Mouse (Mus musculus) embryonic facial prominence, embryonic 15.5 days (tissue): ENCODE results near the gene Rfx5. TPM values are rescaled to one million over a fixed set of nuclear protein-coding genes. Genes with fewer than 3 reads are reported as not detected.
"Not testable (repeated sequence)": the region's sequence is repeated elsewhere in the genome, so short reads cannot be mapped to it uniquely, and the experiment has no call there.

Source experiments
- ATAC-seq: fragments of 200-750 bp; cut with Nextera tagmentation; 2 replicates; pipeline ENCODE4 v1.8.0; 2017; ENCODE audit warnings: low read depth, moderate TSS enrichment; ENCODE audit not compliant: insufficient number of reproducible peaks, low FRiP score, low TSS enrichment
- H3K27ac ChIP-seq: fragments of 300-500 bp; sonication (generic); replicated peaks from 2 replicates; pipeline ENCODE4 v1.5.1; 2015; ENCODE audit warnings: mild to moderate bottlenecking, inconsistent platforms
- H3K27me3 ChIP-seq: fragments of 300-500 bp; sonication (generic); 2 replicates; pipeline ENCODE4 v1.6.1; 2015; ENCODE audit warnings: inconsistent platforms
- H3K36me3 ChIP-seq: fragments of 300-500 bp; sonication (generic); 2 replicates; pipeline ENCODE4 v1.6.1; 2015; ENCODE audit warnings: mild to moderate bottlenecking, inconsistent platforms
- H3K4me1 ChIP-seq: fragments of 300-500 bp; sonication (generic); 2 replicates; pipeline ENCODE4 v1.6.1; 2015; ENCODE audit warnings: inconsistent platforms
- H3K4me2 ChIP-seq: fragments of 300-500 bp; sonication (generic); replicated peaks from 2 replicates; pipeline ENCODE4 v1.6.1; 2015; ENCODE audit warnings: mild to moderate bottlenecking, inconsistent platforms
- H3K4me3 ChIP-seq: fragments of 300-500 bp; sonication (generic); replicated peaks from 2 replicates; pipeline ENCODE4 v1.5.1; 2015; ENCODE audit warnings: mild to moderate bottlenecking, inconsistent platforms
- H3K9ac ChIP-seq: fragments of 300-500 bp; sonication (generic); 2 replicates; pipeline ENCODE4 v1.6.1; 2015; ENCODE audit warnings: inconsistent platforms
- H3K9me3 ChIP-seq: fragments of 300-500 bp; sonication (generic); replicated peaks from 2 replicates; pipeline ENCODE4 v1.6.1; 2016; ENCODE audit warnings: inconsistent platforms
- WGBS: fragments of 180-500 bp; shearing (Covaris S2); methylation state at CpG from one replicate; pipeline ENCODE4 v1.1.7; 2015; 5-methylcytosine and 5-hydroxymethylcytosine counted together
- polyA plus RNA-seq: library from polyadenylated mRNA; unstranded; fragments of >200 nt; fragmentation: Nextera tagmentation; extraction: Ambion mirVana; gene quantifications from 2 replicates; pipeline ENCODE4 v1.2.1, GENCODE M21; 2015

The Rfx5 gene
- polyA plus RNA-seq, 1 experiment from 2014 or later: 11.0 TPM

- not testable (repeated sequence) for H3K4me3 ChIP-seq, H3K27ac ChIP-seq, ATAC-seq, H3K9ac ChIP-seq, H3K27me3 ChIP-seq, H3K4me2 ChIP-seq, H3K36me3 ChIP-seq, H3K9me3 ChIP-seq
- peaks cover 10% of the 10 kb centered on the region for H3K4me1 ChIP-seq
- 89% methylated on average over 7 of the region's 7 CpGs for WGBS
These were observed 16.7 kb upstream of the Rfx5 start for GRCm38 (mm10) chr3:94937194-94937593.

DNA sequence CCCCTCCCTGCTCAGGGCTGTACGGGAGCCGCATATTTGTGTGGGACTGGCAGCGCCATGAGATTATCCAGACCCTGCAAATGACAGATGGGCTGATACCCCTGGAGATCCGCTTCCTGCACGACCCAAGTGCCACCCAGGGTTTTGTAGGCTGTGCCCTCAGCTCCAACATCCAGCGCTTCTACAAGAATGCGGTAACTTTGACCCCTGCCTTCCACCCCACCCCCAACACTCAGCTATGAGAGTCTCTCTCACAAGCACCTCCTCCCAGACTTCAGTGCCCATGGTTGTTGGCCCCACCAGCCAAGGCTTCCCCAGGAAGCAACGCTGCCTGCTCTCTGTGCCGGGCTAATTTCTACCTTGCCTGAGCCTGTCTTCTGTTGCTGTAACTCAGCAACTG lies 13.8 kb upstream of the Rfx5 start:
- H3K27me3 ChIP-seq, ATAC-seq, H3K9me3 ChIP-seq, H3K9ac ChIP-seq, H3K4me3 ChIP-seq, H3K4me2 ChIP-seq, H3K4me1 ChIP-seq, H3K36me3 ChIP-seq, H3K27ac ChIP-seq: not testable (repeated sequence)
- 56% methylated on average over 9 of the region's 9 CpGs for WGBS

DNA sequence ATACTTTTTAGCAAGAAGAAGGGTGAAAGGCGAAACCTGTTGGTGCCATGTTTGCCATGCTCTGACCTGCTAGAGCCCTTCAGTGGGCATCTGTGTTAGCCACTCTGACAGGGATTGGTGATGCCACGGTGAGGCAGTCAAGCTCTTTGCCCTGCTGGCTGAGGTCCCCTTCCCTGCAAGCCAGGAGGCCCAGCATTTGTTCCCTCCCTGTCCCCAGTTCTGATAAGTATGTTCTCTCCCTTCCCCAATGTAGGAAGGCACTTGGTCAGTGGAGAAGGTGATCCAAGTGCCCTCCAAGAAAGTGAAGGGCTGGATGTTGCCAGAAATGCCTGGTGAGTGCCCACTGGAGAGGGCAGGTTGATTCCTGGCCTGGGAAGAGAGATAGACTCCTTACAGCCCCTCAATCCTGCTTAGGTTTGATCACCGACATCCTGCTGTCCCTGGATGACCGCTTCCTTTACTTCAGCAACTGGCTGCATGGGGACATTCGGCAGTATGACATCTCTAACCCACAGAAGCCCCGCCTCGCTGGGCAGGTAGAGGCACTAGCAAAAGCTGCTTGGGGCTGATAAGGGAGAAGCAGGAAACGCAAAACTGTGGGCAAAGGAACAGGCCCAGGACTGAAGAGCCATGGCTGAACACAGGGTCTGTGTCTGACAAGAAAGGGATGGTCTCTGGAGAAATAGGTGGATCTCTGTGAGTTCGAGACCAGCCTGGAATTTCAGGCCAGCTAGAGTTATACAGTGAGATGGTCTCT lies 11.5 kb upstream of the Rfx5 start:
- WGBS: 73% methylated on average over 9 of the region's 9 CpGs
- not testable (repeated sequence) for H3K9me3 ChIP-seq, H3K4me3 ChIP-seq, H3K4me1 ChIP-seq, H3K9ac ChIP-seq, H3K4me2 ChIP-seq, ATAC-seq, H3K36me3 ChIP-seq, H3K27me3 ChIP-seq, H3K27ac ChIP-seq

DNA sequence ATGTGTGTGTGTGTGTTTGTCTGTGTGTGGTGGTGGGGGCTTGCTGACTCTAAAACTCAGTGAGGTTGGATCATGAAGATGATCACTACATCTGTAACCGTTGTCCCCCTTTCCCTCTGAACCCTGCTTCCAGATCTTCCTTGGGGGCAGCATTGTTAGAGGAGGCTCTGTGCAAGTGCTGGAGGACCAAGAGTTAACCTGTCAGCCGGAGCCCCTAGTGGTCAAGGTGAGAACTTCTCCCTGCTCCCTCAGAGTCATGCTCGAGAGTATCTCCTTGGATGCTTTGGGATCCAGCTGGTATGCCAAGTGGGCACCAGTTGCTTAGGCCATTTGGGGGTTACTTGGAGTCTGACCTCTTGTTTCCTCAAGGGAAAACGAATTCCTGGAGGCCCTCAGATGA lies 10.2 kb upstream of the Rfx5 start:
- H3K4me2 ChIP-seq, H3K9me3 ChIP-seq, H3K27ac ChIP-seq, H3K27me3 ChIP-seq, H3K36me3 ChIP-seq, H3K4me3 ChIP-seq, ATAC-seq, H3K9ac ChIP-seq, H3K4me1 ChIP-seq: not testable (repeated sequence)
- 25% methylated on average over 4 of the region's 4 CpGs for WGBS

DNA sequence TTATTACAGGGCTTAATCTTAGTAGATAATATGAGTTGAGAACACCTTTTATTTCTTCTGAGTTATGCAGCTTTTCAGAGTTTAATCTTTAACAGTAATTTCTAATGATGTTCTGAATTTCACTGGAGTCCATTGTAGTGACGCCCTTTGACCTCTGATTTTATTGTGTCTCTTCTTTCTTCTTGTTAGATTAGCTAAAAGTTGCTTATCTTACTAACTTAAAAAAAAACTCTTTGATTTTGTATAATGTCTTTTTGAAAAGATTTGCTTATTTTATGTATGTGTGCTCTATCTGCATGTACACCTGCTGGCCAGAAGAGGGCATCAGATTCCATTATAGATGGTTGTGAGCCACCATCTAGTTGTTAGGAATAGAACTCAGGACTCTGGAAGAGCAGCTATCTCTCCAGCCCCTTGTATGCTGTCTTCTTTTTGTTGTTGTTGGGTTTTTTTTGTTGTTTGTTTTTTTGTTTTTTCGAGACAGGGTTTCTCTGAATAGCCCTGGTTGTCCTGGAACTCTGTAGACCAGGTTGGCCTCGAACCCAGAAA lies 5.7 kb upstream of the Rfx5 start:
- H3K4me2 ChIP-seq: no peak overlapping the region
- 77% methylated on average over 3 of the region's 3 CpGs for WGBS
- no peak for ATAC-seq

GRCm38 (mm10) chr3:94949645-94950044 lies 4.2 kb upstream of the Rfx5 start:
- no peak overlapping the region for H3K9ac ChIP-seq
- no peaks in the 10 kb centered on the region for H3K36me3 ChIP-seq
- H3K4me3 ChIP-seq: no peak overlapping the region
- no peaks in the 10 kb centered on the region for H3K9me3 ChIP-seq
- H3K27me3 ChIP-seq: no peaks in the 10 kb centered on the region
- H3K4me1 ChIP-seq: 0 out of 2 replicates have a peak, but pooled peaks cover 5% of the 10 kb centered on the region
- WGBS: 72% methylated on average over 3 of the region's 3 CpGs
- ATAC-seq: no peak
- H3K4me2 ChIP-seq: no peak overlapping the region
- H3K27ac ChIP-seq: no peak overlapping the region

More for the DNA sequence above, 5.7 kb upstream of the Rfx5 start:
- Histone ChIP-seq H3K4me1 (0 out of 2 replicates have a peak, but pooled peaks cover 5% of the 10 kb centered on the region), H3K4me3 (no peak overlapping the region), H3K36me3 (no peaks in the 10 kb centered on the region), H3K27ac (no peak overlapping the region), H3K9ac (no peak overlapping the region), H3K9me3 (no peaks in the 10 kb centered on the region), H3K27me3 (no peaks in the 10 kb centered on the region)

DNA sequence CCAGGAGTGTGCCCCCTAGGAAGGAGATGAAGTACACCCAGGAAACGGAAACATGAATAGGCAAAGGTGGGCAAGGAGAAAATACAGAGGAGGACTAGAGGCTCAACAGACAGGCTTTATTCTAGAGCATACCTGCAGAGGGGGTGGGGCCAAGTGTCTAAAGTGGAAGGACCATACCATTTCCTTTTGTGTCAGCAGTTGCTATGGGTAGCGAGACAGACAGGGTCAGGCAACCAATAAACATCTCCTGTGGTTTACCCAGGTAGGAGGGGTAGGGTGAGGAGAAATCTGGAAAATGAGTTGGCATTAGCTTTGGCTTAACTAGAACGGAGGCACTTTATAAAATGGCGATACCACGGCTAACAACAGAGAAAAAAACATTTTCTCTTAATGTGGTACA lies 1.1 kb upstream of the Rfx5 start:
- H3K9ac ChIP-seq: no peak overlapping the region

GRCm38 (mm10) chr3:94953384-94953763 lies 501 bp upstream of the Rfx5 start:
- Histone ChIP-seq H3K4me2 (peak overlapping the region; percentile 60), H3K9me3 (no peaks in the 10 kb centered on the region), H3K27ac (peak overlapping the region; percentile 94), H3K36me3 (peaks cover 32% of the 10 kb centered on the region), H3K4me1 (peaks cover 12% of the 10 kb centered on the region), H3K27me3 (no peaks in the 10 kb centered on the region), H3K4me3 (peak overlapping the region; percentile 72), H3K9ac (peak overlapping the region; percentile 35; the same call in 1 of the 2 replicates)
- ATAC-seq: no peak; the same call in 1 of the 2 replicates
- 7% methylated on average over 9 of the region's 9 CpGs for WGBS

More for the DNA sequence above, 1.1 kb upstream of the Rfx5 start:
- peaks cover 27% of the 10 kb centered on the region for H3K36me3 ChIP-seq
- H3K4me1 ChIP-seq: peaks cover 12% of the 10 kb centered on the region
- no peaks in the 10 kb centered on the region for H3K27me3 ChIP-seq
- no peaks in the 10 kb centered on the region for H3K9me3 ChIP-seq
- peak overlapping the region; percentile 72 for H3K4me3 ChIP-seq
- ATAC-seq: no peak
- WGBS: 36% methylated on average over 5 of the region's 5 CpGs
- peak overlapping the region; percentile 94 for H3K27ac ChIP-seq
- H3K4me2 ChIP-seq: peak overlapping the region; percentile 60

- H3K4me1 ChIP-seq: peaks cover 8% of the 10 kb centered on the region
- no peak for ATAC-seq
- peak overlapping the region; percentile 14; the same call in 1 of the 2 replicates for H3K27ac ChIP-seq
- H3K4me2 ChIP-seq: no peak overlapping the region
- H3K4me3 ChIP-seq: no peak overlapping the region
- no peaks in the 10 kb centered on the region for H3K9me3 ChIP-seq
- H3K27me3 ChIP-seq: no peaks in the 10 kb centered on the region
- H3K36me3 ChIP-seq: peaks cover 42% of the 10 kb centered on the region
- WGBS: 83% methylated on average over 8 of the region's 8 CpGs
- no peak overlapping the region for H3K9ac ChIP-seq
These were observed 4.4 kb downstream of the Rfx5 start for GRCm38 (mm10) chr3:94958295-94958694.

GRCm38 (mm10) chr3:94959871-94960270 lies 6.0 kb downstream of the Rfx5 start:
- Histone ChIP-seq H3K9me3 (no peaks in the 10 kb centered on the region), H3K4me2 (no peak overlapping the region), H3K4me1 (peaks cover 6% of the 10 kb centered on the region), H3K9ac (no peak overlapping the region), H3K27ac (no peak overlapping the region), H3K27me3 (no peaks in the 10 kb centered on the region), H3K36me3 (peaks cover 42% of the 10 kb centered on the region), H3K4me3 (no peak overlapping the region)
- ATAC-seq: no peak
- 49% methylated on average over 8 of the region's 8 CpGs for WGBS

DNA sequence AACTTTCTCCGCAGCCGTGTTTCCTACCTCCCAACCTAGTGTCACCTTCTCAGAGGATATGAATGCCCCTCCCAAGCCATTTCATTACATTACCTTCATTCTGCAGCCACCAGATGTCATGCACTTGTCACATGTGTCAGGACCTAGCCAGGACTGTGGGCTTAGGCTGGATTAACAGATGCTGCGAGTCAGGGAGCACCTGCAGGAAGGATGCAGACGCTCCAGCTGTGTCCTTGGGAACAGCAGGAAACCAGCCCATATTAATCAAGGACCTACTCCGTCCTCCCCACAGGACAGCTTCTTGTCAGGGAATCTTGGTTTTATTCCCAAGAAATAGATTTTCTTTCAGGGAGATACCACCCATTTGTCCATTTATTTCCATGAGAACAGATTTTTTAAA lies 6.4 kb downstream of the Rfx5 start:
- Histone ChIP-seq H3K9me3 (no peaks in the 10 kb centered on the region), H3K9ac (no peak overlapping the region), H3K36me3 (peaks cover 41% of the 10 kb centered on the region), H3K4me3 (no peak overlapping the region), H3K27me3 (no peaks in the 10 kb centered on the region), H3K27ac (no peak overlapping the region), H3K4me1 (peaks cover 1% of the 10 kb centered on the region; the same call in 1 of the 2 replicates), H3K4me2 (no peak overlapping the region)
- 48% methylated on average over 5 of the region's 5 CpGs for WGBS
- no peak for ATAC-seq

DNA sequence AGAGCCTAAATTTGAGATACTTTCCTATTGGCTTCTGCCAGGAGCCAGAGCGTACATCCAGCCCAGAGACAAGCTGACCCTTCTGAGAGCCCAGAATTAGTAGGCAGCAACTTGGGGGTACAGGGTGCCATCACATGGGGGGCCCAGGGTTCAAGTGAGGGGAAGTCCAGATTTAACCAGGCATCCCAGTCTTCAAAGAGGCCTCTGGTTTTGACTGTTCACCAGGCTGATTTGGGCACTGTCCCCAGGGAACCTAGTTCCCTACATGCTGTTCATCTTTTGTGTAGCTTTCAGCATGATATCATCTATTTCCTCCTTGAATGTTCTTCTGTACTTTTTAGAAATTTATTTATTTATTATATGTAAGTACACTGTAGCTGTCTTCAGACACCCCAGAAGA lies 11.1 kb downstream of the Rfx5 start:
- H3K27ac ChIP-seq: no peak overlapping the region
- H3K4me1 ChIP-seq: no peaks in the 10 kb centered on the region
- H3K36me3 ChIP-seq: no peaks in the 10 kb centered on the region
- 89% methylated on average over 1 of the region's 1 CpGs for WGBS
- no peak for ATAC-seq
- no peak overlapping the region for H3K9ac ChIP-seq
- no peak overlapping the region for H3K4me3 ChIP-seq
- no peak overlapping the region for H3K4me2 ChIP-seq
- H3K9me3 ChIP-seq: no peaks in the 10 kb centered on the region
- no peaks in the 10 kb centered on the region for H3K27me3 ChIP-seq
